Mouse (Mus musculus): ENCODE data around the gene Zfp706. TPM values are rescaled to one million over a fixed set of nuclear protein-coding genes. Genes with fewer than 3 reads are reported as not detected.

The Zfp706 gene
- polyA plus RNA-seq, 1 experiment from 2014 or later, result 462 TPM

GRCm38 (mm10) chr15:36989922-36990321, 17.7 kb downstream of the Zfp706 start:
- H3K27me3 ChIP-seq (replicated peaks; ENCODE audit: control insufficient read depth, insufficient read depth, low read length), result no peaks in the 10 kb centered on the region
- WGBS, result 86% methylated on average over 11 of the region's 11 CpGs
- H3K27ac ChIP-seq (ENCODE audit: low read depth), result no peak overlapping the region
- H3K4me1 ChIP-seq (replicated peaks; ENCODE audit: control insufficient read depth, insufficient read depth, low read length), result no peaks in the 10 kb centered on the region
- DNase-seq (ENCODE audit: low spot score) (no peak), ATAC-seq (replicated peaks; ENCODE audit: low FRiP score, low TSS enrichment, low read depth) (no peak)
- H3K36me3 ChIP-seq (ENCODE audit: control insufficient read depth, insufficient read depth, low read length), result peaks cover 4% of the 10 kb centered on the region; the same call in 1 of the 2 replicates
- H3K9me3 ChIP-seq (ENCODE audit: control insufficient read depth, low read length), result no peaks in the 10 kb centered on the region
- no peak overlapping the region for H3K9ac ChIP-seq (ENCODE audit: low read length)
- H3K4me2 ChIP-seq (ENCODE audit: low read length), result no peak overlapping the region
- H3K4me3 ChIP-seq (ENCODE audit: low read depth, low read length), result no peak overlapping the region

DNA sequence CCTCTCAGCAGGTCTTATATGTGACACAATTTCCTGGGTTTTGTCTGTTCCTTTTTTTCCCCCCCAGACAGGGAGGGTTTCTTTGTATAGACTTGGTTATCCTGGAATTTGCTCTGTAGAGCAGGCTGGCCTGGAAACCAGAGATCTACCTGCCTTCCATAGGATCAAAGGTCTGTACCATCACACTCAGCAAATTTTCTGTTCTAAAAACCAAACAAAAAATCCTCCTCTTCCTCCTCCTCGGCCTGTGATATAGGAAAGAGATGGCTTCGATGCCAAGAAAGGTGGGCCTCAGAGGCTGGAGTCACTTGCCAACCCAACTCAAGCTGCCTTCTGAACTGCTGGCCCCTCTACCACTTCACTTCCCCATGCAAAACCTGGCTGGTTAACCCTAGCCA, 18.9 kb downstream of the Zfp706 start:
- Histone ChIP-seq H3K36me3 (ENCODE audit: control insufficient read depth, insufficient read depth, low read length) (peaks cover 4% of the 10 kb centered on the region; the same call in 1 of the 2 replicates), H3K27me3 (replicated peaks; ENCODE audit: control insufficient read depth, insufficient read depth, low read length) (no peaks in the 10 kb centered on the region), H3K27ac (ENCODE audit: low read depth) (no peak overlapping the region), H3K9ac (ENCODE audit: low read length) (no peak overlapping the region), H3K9me3 (ENCODE audit: control insufficient read depth, low read length) (no peaks in the 10 kb centered on the region), H3K4me3 (ENCODE audit: low read depth, low read length) (no peak overlapping the region), H3K4me2 (ENCODE audit: low read length) (no peak overlapping the region), H3K4me1 (replicated peaks; ENCODE audit: control insufficient read depth, insufficient read depth, low read length) (no peaks in the 10 kb centered on the region)
- DNase-seq (ENCODE audit: low spot score) (no peak), ATAC-seq (replicated peaks; ENCODE audit: low FRiP score, low TSS enrichment, low read depth) (no peak)
- 85% methylated on average over 2 of the region's 2 CpGs for WGBS

DNA sequence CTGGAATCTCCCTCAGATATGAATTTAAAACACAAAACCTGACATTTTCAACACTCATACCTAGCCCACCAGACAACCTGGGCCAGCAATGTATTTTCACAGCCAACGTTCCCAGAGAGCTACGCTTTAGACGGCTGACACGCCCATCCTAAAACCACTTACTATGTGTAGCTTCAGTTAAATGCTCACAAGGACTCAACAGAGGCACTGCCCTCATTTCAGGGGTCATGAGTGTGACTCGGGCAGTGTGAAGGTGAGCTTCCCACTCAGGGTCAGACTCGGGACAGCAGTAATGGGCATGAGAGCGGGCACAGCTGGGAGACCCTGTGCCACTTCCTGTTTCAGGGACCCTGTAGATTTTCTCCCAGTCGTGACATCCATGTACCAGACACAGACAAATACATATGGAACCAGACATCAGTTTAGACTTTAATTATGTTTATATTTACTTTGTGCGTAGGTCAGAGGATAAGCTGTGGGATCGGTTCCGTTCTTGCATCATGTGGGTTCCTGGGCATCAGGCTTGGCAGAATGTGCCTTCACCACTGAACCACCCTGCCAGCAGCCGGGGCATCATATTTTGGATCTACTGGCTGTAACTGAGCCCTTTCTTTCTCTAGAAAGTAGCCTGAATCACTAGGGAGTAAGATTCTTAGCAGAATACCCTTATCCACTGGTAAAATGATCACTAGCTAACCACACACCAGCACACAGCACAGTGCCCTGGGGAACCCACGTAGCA, 19.4 kb downstream of the Zfp706 start:
- Histone ChIP-seq H3K4me2 (ENCODE audit: low read length) (no peak overlapping the region), H3K27me3 (replicated peaks; ENCODE audit: control insufficient read depth, insufficient read depth, low read length) (no peaks in the 10 kb centered on the region), H3K36me3 (ENCODE audit: control insufficient read depth, insufficient read depth, low read length) (peaks cover 4% of the 10 kb centered on the region; the same call in 1 of the 2 replicates), H3K9me3 (ENCODE audit: control insufficient read depth, low read length) (no peaks in the 10 kb centered on the region), H3K4me1 (replicated peaks; ENCODE audit: control insufficient read depth, insufficient read depth, low read length) (no peaks in the 10 kb centered on the region), H3K4me3 (ENCODE audit: low read depth, low read length) (no peak overlapping the region), H3K27ac (ENCODE audit: low read depth) (no peak overlapping the region), H3K9ac (ENCODE audit: low read length) (no peak overlapping the region)
- DNase-seq (ENCODE audit: low spot score) (no peak), ATAC-seq (replicated peaks; ENCODE audit: low FRiP score, low TSS enrichment, low read depth) (no peak)
- WGBS, result 72% methylated on average over 13 of the region's 13 CpGs

GRCm38 (mm10) chr15:36987211-36987877, 20.2 kb downstream of the Zfp706 start:
- 65% methylated on average over 6 of the region's 6 CpGs for WGBS
- Histone ChIP-seq H3K4me2 (ENCODE audit: low read length) (no peak overlapping the region), H3K4me1 (replicated peaks; ENCODE audit: control insufficient read depth, insufficient read depth, low read length) (no peaks in the 10 kb centered on the region), H3K9ac (ENCODE audit: low read length) (no peak overlapping the region), H3K9me3 (ENCODE audit: control insufficient read depth, low read length) (no peaks in the 10 kb centered on the region), H3K27me3 (replicated peaks; ENCODE audit: control insufficient read depth, insufficient read depth, low read length) (no peaks in the 10 kb centered on the region), H3K4me3 (ENCODE audit: low read depth, low read length) (no peak overlapping the region), H3K27ac (ENCODE audit: low read depth) (peak overlapping the region; percentile 19; the same call in 1 of the 2 replicates), H3K36me3 (ENCODE audit: control insufficient read depth, insufficient read depth, low read length) (peaks cover 2% of the 10 kb centered on the region; the same call in 1 of the 2 replicates)
- ATAC-seq (replicated peaks; ENCODE audit: low FRiP score, low TSS enrichment, low read depth) (no peak), DNase-seq (ENCODE audit: low spot score) (no peak)

- Histone ChIP-seq H3K9me3 (ENCODE audit: control insufficient read depth, low read length) (no peaks in the 10 kb centered on the region), H3K36me3 (ENCODE audit: control insufficient read depth, insufficient read depth, low read length) (no peaks in the 10 kb centered on the region), H3K4me3 (ENCODE audit: low read depth, low read length) (no peak overlapping the region), H3K27me3 (replicated peaks; ENCODE audit: control insufficient read depth, insufficient read depth, low read length) (no peaks in the 10 kb centered on the region), H3K4me2 (ENCODE audit: low read length) (no peak overlapping the region), H3K9ac (ENCODE audit: low read length) (no peak overlapping the region), H3K4me1 (replicated peaks; ENCODE audit: control insufficient read depth, insufficient read depth, low read length) (peaks cover under 1% of the 10 kb centered on the region; the same call in 1 of the 2 replicates), H3K27ac (ENCODE audit: low read depth) (no peak overlapping the region)
- ATAC-seq (replicated peaks; ENCODE audit: low FRiP score, low TSS enrichment, low read depth) (no peak), DNase-seq (ENCODE audit: low spot score) (no peak)
- 65% methylated on average over 6 of the region's 6 CpGs for WGBS
These were observed 22.0 kb downstream of the Zfp706 start for GRCm38 (mm10) chr15:36985567-36985925.

DNA sequence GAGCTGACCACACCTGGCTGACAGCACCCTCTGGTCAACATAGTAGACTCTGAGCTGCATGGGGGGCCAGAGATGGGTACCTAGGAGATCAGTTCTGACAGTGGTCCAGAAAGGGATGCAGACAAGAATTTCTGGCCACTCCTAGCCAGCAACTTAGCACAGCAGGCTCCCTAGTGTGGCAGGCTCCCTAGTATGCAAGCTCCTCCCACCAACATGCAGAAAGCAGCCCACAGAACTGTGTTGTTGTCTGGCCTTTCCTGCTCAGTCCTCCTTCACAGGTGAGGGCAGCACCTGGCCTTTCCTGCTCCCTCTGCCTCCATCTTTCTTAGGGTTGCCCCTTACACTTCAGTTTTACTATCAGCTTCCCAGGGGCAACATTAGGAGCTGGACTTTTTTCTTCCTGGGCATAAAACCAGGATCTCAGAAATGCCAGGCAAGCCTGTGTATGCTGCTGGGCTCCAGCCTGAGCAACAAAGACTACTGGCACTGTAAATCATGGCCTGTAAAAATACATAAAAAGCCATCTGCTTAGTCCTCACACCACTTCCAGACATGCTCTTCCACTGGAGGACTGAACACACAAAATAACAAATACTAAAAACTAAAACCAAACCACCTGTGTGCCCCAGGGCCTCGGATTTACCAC, 22.5 kb downstream of the Zfp706 start:
- Histone ChIP-seq H3K27ac (ENCODE audit: low read depth) (no peak overlapping the region), H3K4me3 (ENCODE audit: low read depth, low read length) (no peak overlapping the region)

DNA sequence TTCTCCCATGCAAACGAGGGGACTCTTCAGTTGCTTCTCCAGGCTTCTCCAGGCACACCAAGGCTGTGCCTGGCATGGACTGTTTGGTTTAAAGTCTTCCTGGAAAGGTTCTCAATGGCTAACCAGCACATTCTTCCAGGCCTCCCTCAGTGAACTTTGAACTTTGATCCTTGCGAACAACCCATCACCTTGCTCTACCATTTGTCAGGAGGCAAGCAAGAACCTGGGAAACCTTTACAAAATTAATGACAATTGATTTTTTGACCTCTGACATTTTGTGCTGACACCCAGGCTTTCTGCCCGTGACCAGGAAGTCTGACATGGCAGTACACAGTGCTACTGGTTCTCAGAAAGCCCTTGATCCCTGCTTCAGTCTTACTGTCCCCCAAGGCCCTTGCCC, 24.1 kb downstream of the Zfp706 start:
- 44% methylated on average over 3 of the region's 3 CpGs for WGBS
- peaks cover 13% of the 10 kb centered on the region for H3K4me1 ChIP-seq (replicated peaks; ENCODE audit: control insufficient read depth, insufficient read depth, low read length)
- no peaks in the 10 kb centered on the region for H3K27me3 ChIP-seq (replicated peaks; ENCODE audit: control insufficient read depth, insufficient read depth, low read length)
- H3K4me2 ChIP-seq (ENCODE audit: low read length), result no peak overlapping the region
- no peaks in the 10 kb centered on the region for H3K9me3 ChIP-seq (ENCODE audit: control insufficient read depth, low read length)
- ATAC-seq (replicated peaks; ENCODE audit: low FRiP score, low TSS enrichment, low read depth) (no peak), DNase-seq (ENCODE audit: low spot score) (no peak)
- H3K36me3 ChIP-seq (ENCODE audit: control insufficient read depth, insufficient read depth, low read length), result no peaks in the 10 kb centered on the region
- no peak overlapping the region for H3K4me3 ChIP-seq (ENCODE audit: low read depth, low read length)
- H3K9ac ChIP-seq (ENCODE audit: low read length), result no peak overlapping the region
- no peak overlapping the region for H3K27ac ChIP-seq (ENCODE audit: low read depth)

More for the DNA sequence above, 22.5 kb downstream of the Zfp706 start:
- H3K36me3 ChIP-seq (ENCODE audit: control insufficient read depth, insufficient read depth, low read length), result no peaks in the 10 kb centered on the region
- H3K4me2 ChIP-seq (ENCODE audit: low read length), result no peak overlapping the region
- DNase-seq (ENCODE audit: low spot score) (no peak), ATAC-seq (replicated peaks; ENCODE audit: low FRiP score, low TSS enrichment, low read depth) (no peak)
- WGBS, result 47% methylated on average over 1 of the region's 1 CpGs
- H3K9ac ChIP-seq (ENCODE audit: low read length), result no peak overlapping the region
- H3K9me3 ChIP-seq (ENCODE audit: control insufficient read depth, low read length), result no peaks in the 10 kb centered on the region
- peaks cover 6% of the 10 kb centered on the region; the same call in 1 of the 2 replicates for H3K4me1 ChIP-seq (replicated peaks; ENCODE audit: control insufficient read depth, insufficient read depth, low read length)
- no peaks in the 10 kb centered on the region for H3K27me3 ChIP-seq (replicated peaks; ENCODE audit: control insufficient read depth, insufficient read depth, low read length)

- WGBS, result 43% methylated on average over 8 of the region's 8 CpGs
- Histone ChIP-seq H3K4me3 (ENCODE audit: low read depth, low read length) (peak overlapping the region; percentile 27), H3K4me2 (ENCODE audit: low read length) (peak overlapping the region; percentile 51), H3K36me3 (ENCODE audit: control insufficient read depth, insufficient read depth, low read length) (no peaks in the 10 kb centered on the region), H3K9ac (ENCODE audit: low read length) (peak overlapping the region; percentile 6; the same call in 1 of the 2 replicates), H3K27ac (ENCODE audit: low read depth) (no peak overlapping the region), H3K27me3 (replicated peaks; ENCODE audit: control insufficient read depth, insufficient read depth, low read length) (no peaks in the 10 kb centered on the region), H3K9me3 (ENCODE audit: control insufficient read depth, low read length) (no peaks in the 10 kb centered on the region), H3K4me1 (replicated peaks; ENCODE audit: control insufficient read depth, insufficient read depth, low read length) (peaks cover 13% of the 10 kb centered on the region)
- peak; percentile 28; the same call in 1 of the 2 replicates for ATAC-seq (replicated peaks; ENCODE audit: low FRiP score, low TSS enrichment, low read depth)
- DNase-seq (ENCODE audit: low spot score), result peak; percentile 57
These were observed 27.3 kb downstream of the Zfp706 start for GRCm38 (mm10) chr15:36980238-36980637.
